Mouse (Mus musculus): ENCODE results near the gene Emilin2. TPM values are rescaled to one million over a fixed set of nuclear protein-coding genes. Genes with fewer than 3 reads are reported as not detected.
A peak's percentile ranks its signal among the peaks of the same experiment; 100 is the strongest.

The Emilin2 gene
- polyA plus RNA-seq, 1 experiment from 2014 or later: 2.4 TPM

DNA sequence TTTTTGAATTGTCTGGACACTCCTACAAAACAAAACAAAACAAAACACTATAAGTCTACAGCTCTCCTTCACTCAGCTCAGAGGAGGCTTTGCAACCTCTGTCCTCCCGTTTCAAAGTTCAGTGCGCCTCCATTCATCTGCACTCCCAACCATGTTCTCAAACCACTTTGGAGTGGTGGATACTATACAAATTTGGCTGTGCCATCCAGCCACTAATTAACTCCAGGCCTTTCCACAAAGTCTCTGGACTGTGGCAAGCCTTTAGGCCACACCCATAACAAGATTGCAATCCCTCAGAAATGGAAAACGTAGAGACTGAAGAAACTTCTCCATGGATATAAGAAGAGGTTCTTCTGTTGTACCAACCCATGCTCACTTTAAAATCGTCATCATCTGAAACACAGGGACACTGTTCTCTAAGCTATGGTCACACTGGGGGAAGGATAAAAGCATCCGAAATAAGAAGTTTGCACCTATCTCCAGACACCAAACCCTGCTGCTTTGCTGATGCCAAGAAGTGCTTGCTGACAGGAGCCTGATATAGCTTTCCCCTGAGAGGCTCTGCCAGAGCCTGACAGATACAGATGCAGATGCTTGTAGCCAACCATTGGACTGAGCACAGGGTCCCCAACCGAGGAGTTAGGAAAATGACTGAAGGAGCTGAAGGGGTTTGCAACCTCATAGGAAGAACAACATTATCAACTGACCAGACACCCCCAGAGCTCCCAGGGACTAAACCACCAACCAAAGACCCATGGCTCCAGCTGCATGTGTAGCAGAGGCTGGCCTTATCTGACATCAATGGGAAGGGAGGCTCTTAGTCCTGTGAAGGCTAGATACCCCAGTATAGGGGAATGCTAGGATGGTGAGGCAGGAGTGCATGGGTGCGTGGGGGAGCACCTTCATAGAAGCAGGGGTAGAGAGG is 21.0 kb downstream of the Emilin2 start:
- Histone ChIP-seq H3K9ac (ENCODE audit: low read depth, low read length) (no peak overlapping the region), H3K27ac (ENCODE audit: low read length) (no peak overlapping the region), H3K36me3 (ENCODE audit: control insufficient read depth, insufficient read depth, low read length) (no peaks in the 10 kb centered on the region), H3K4me2 (ENCODE audit: low read depth, low read length) (no peak overlapping the region), H3K9me3 (ENCODE audit: control insufficient read depth, low read length) (no peaks in the 10 kb centered on the region), H3K27me3 (replicated peaks; ENCODE audit: control insufficient read depth, insufficient read depth, low read length) (no peaks in the 10 kb centered on the region), H3K4me1 (ENCODE audit: control insufficient read depth, insufficient read depth, low read length) (no peaks in the 10 kb centered on the region), H3K4me3 (ENCODE audit: low read length) (no peak overlapping the region)
- peak; percentile 55; the same call in 1 of the 2 replicates for ATAC-seq
- 83% methylated on average over 7 of the region's 7 CpGs for WGBS

DNA sequence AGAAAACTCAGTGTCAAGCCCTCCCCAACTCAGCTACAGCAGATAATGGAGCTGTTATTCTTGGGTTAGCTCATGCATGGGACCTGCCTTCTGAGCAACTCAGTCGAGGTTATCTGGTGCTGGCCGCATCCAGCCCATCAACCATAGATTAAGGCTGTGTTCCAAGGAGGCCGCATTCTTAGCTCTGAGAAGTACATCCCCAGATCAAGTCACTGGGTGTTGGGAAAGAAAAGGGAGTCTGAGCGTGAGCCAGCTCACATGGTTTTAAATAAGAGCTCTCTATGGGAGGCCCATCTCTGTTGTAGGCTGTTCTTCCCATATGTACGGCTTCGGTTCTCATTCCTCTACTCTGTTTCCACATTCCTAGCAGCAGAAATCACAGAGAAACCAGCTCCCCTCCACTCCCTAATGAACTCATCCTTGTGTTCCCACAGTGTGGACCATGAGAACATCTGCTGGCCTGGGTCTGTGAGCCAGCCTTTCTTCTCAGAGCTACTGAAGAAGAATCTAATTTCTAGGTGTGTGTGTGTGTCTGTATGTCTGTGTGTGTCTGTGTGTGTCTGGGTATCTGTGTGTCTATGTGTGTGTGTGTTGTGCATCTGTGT is 22.1 kb downstream of the Emilin2 start:
- ATAC-seq: peak; percentile 52; the same call in 1 of the 2 replicates
- no peak overlapping the region for H3K27ac ChIP-seq (ENCODE audit: low read length)
- H3K9me3 ChIP-seq (ENCODE audit: control insufficient read depth, low read length): no peaks in the 10 kb centered on the region
- no peaks in the 10 kb centered on the region for H3K27me3 ChIP-seq (replicated peaks; ENCODE audit: control insufficient read depth, insufficient read depth, low read length)
- no peak overlapping the region for H3K4me2 ChIP-seq (ENCODE audit: low read depth, low read length)
- H3K4me3 ChIP-seq (ENCODE audit: low read length): no peak overlapping the region
- no peaks in the 10 kb centered on the region; the same call in 1 of the 2 replicates for H3K4me1 ChIP-seq (ENCODE audit: control insufficient read depth, insufficient read depth, low read length)
- H3K36me3 ChIP-seq (ENCODE audit: control insufficient read depth, insufficient read depth, low read length): no peaks in the 10 kb centered on the region
- WGBS: 80% methylated on average over 6 of the region's 6 CpGs
- H3K9ac ChIP-seq (ENCODE audit: low read depth, low read length): no peak overlapping the region

DNA sequence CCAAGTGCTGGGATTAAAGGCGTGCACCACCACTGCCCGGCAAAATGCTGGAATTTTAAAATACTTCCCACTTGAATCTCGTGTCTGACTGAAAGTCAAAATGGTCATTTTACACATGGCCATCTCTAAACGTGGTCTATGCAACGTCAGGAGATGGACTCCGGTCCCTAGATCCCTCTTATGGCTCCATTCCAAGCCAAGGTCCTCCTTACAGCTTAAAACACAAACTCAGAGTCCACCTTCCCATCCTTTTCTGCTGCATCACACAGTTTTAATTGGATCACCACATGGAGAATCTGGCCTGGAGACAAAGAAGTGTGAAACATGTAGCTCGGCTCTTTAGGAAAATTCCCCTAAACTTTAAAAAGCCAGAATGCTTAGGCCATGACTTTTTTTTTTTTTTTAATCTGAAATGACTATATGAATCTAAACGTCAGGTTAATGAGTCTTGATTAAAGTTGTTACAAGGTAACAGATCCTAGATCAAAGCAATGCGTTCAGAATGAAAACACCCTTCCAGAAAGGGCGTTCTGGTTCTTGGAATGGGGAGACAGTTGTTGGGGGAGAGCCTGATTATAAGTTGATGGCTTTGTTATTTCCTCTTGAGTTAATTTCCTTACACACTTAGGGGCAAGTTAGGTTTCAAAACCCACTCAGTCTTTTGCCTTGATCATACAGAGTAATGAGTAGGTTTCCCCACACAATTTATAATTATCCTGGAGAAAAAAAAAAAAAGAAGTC is 22.8 kb downstream of the Emilin2 start:
- Histone ChIP-seq H3K9me3 (ENCODE audit: control insufficient read depth, low read length) (no peaks in the 10 kb centered on the region), H3K4me3 (ENCODE audit: low read length) (no peak overlapping the region), H3K4me1 (ENCODE audit: control insufficient read depth, insufficient read depth, low read length) (no peaks in the 10 kb centered on the region; the same call in 1 of the 2 replicates), H3K27ac (ENCODE audit: low read length) (no peak overlapping the region), H3K36me3 (ENCODE audit: control insufficient read depth, insufficient read depth, low read length) (no peaks in the 10 kb centered on the region), H3K9ac (ENCODE audit: low read depth, low read length) (no peak overlapping the region), H3K4me2 (ENCODE audit: low read depth, low read length) (no peak overlapping the region), H3K27me3 (replicated peaks; ENCODE audit: control insufficient read depth, insufficient read depth, low read length) (no peaks in the 10 kb centered on the region)
- WGBS: 88% methylated on average over 10 of the region's 10 CpGs
- ATAC-seq: no peak

DNA sequence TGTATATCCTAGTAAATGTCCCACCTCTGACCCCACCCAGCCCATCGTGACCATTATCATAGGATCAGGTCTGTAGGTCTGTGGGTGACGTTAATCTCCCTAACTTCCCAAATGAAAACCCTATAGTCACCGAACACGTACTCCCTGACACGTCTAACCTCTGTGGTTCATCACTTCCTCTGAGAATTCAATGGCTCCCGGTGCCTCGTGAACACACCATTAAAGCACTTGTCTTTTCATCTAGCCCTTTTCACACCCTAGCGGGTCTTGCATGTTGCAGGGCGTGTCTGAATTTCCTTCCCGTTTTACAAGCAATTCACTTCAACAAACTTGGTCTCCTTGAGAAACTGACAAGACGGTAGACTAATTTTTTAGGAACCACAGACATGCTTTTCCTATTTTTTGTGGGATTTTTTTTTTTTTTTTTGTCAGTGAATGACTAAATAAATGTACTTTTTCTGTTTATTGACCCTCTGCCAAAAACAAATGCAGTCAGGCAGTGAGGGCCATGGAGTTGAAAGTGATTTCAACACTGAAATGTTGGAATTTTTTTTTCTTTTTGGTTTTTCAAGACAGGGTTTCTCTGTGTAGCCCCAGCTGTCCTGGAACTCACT is 23.5 kb downstream of the Emilin2 start:
- Histone ChIP-seq H3K4me1 (ENCODE audit: control insufficient read depth, insufficient read depth, low read length) (no peaks in the 10 kb centered on the region; the same call in 1 of the 2 replicates), H3K9me3 (ENCODE audit: control insufficient read depth, low read length) (no peaks in the 10 kb centered on the region), H3K27me3 (replicated peaks; ENCODE audit: control insufficient read depth, insufficient read depth, low read length) (no peaks in the 10 kb centered on the region), H3K4me3 (ENCODE audit: low read length) (no peak overlapping the region), H3K9ac (ENCODE audit: low read depth, low read length) (no peak overlapping the region), H3K36me3 (ENCODE audit: control insufficient read depth, insufficient read depth, low read length) (no peaks in the 10 kb centered on the region), H3K27ac (ENCODE audit: low read length) (no peak overlapping the region), H3K4me2 (ENCODE audit: low read depth, low read length) (no peak overlapping the region)
- 84% methylated on average over 11 of the region's 11 CpGs for WGBS
- ATAC-seq: no peak

DNA sequence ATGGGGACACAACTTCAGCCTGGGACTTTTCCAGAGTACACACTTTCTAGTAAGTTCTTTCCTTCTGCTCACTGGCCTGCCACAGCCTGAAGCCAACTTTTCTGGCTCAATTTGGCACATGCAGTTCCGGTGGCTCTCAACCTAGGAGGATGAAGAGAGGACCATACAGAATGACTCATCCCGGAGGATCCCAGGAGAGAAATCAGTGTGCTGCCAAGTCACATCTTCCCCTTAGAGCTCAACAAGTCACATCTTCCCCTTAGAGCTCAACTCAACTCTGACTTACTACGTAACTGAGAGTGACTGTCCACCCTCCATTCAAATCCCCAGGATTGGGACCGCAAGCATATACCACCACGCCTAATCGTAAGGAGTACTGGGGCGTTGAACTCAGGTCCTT is 24.2 kb downstream of the Emilin2 start:
- Histone ChIP-seq H3K9ac (ENCODE audit: low read depth, low read length) (no peak overlapping the region), H3K4me3 (ENCODE audit: low read length) (no peak overlapping the region), H3K9me3 (ENCODE audit: control insufficient read depth, low read length) (no peaks in the 10 kb centered on the region), H3K27me3 (replicated peaks; ENCODE audit: control insufficient read depth, insufficient read depth, low read length) (no peaks in the 10 kb centered on the region), H3K4me2 (ENCODE audit: low read depth, low read length) (no peak overlapping the region), H3K27ac (ENCODE audit: low read length) (no peak overlapping the region), H3K36me3 (ENCODE audit: control insufficient read depth, insufficient read depth, low read length) (no peaks in the 10 kb centered on the region), H3K4me1 (ENCODE audit: control insufficient read depth, insufficient read depth, low read length) (no peaks in the 10 kb centered on the region; the same call in 1 of the 2 replicates)
- WGBS: 96% methylated on average over 7 of the region's 7 CpGs
- ATAC-seq: no peak

DNA sequence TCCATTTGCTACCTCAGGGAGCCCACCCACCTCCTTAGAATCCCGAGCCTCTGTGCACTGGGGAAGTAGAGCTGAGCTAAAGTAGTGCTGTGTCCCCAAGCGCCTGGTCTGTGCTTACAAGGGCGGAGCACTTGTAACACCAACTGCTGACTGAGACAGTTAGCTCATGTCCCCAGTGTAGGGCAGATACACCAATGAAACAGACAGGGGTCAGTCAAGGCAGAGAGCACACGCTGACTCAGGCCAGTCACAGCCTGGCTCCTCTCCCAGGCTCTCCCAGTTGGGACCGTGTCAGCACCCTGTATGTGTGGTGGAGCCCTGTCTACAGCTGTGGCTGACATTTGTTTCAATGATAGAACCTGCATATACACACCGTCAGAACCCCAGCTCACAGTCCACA is 25.8 kb downstream of the Emilin2 start:
- Histone ChIP-seq H3K9ac (ENCODE audit: low read depth, low read length) (no peak overlapping the region), H3K27ac (ENCODE audit: low read length) (no peak overlapping the region), H3K4me1 (ENCODE audit: control insufficient read depth, insufficient read depth, low read length) (no peaks in the 10 kb centered on the region; the same call in 1 of the 2 replicates), H3K4me3 (ENCODE audit: low read length) (no peak overlapping the region), H3K36me3 (ENCODE audit: control insufficient read depth, insufficient read depth, low read length) (no peaks in the 10 kb centered on the region), H3K4me2 (ENCODE audit: low read depth, low read length) (no peak overlapping the region), H3K27me3 (replicated peaks; ENCODE audit: control insufficient read depth, insufficient read depth, low read length) (no peaks in the 10 kb centered on the region), H3K9me3 (ENCODE audit: control insufficient read depth, low read length) (no peaks in the 10 kb centered on the region)
- ATAC-seq: no peak
- 75% methylated on average over 6 of the region's 6 CpGs for WGBS

DNA sequence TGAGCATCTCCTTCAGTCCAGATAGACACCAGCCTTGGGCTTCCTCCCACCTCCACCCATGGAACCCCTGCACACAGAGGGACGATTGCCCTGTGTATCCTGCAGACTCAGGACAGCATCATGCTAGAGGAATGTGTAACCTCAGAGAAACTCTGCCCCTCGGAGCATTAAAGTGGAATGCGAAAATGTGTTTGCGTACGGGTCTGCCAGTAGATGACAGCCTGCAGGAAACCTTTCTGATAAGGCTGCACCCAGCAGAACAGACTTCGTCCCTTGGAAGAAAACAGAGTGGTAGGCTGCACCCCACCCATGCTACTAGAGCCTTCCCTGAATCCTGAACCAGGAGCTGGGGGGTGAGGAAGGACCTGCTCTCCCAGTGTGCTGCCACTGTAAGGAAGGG is 26.9 kb downstream of the Emilin2 start:
- H3K4me2 ChIP-seq (ENCODE audit: low read depth, low read length): no peak overlapping the region
- H3K9me3 ChIP-seq (ENCODE audit: control insufficient read depth, low read length): no peaks in the 10 kb centered on the region
- no peaks in the 10 kb centered on the region for H3K27me3 ChIP-seq (replicated peaks; ENCODE audit: control insufficient read depth, insufficient read depth, low read length)
- H3K4me3 ChIP-seq (ENCODE audit: low read length): no peak overlapping the region
- no peak overlapping the region for H3K27ac ChIP-seq (ENCODE audit: low read length)
- no peak overlapping the region for H3K9ac ChIP-seq (ENCODE audit: low read depth, low read length)
- no peaks in the 10 kb centered on the region for H3K36me3 ChIP-seq (ENCODE audit: control insufficient read depth, insufficient read depth, low read length)
- no peaks in the 10 kb centered on the region; the same call in 1 of the 2 replicates for H3K4me1 ChIP-seq (ENCODE audit: control insufficient read depth, insufficient read depth, low read length)
- 27% methylated on average over 6 of the region's 6 CpGs for WGBS
- no peak for ATAC-seq

DNA sequence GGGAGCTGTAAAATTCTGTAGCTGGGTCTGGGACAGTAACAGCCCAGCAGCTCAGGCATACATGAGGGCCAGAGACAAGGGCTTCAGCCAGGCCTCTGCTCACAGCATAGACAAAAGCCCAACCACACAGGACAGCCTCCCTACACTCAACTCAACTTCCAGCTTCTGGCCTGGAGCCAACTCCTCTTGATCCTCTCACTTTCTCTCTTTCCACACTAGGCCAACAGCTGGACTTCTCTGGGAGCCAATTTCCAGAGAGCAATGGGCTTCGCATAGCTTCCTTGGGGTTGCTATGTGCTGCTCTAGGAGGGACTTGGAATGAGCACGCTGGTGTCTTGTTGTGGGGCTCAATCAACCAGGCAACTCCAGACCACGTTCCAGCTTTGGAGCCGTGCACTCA is 28.5 kb downstream of the Emilin2 start:
- H3K4me3 ChIP-seq (ENCODE audit: low read length): no peak overlapping the region
- no peak overlapping the region for H3K27ac ChIP-seq (ENCODE audit: low read length)
- H3K9me3 ChIP-seq (ENCODE audit: control insufficient read depth, low read length): no peaks in the 10 kb centered on the region
- H3K27me3 ChIP-seq (replicated peaks; ENCODE audit: control insufficient read depth, insufficient read depth, low read length): no peaks in the 10 kb centered on the region
- H3K36me3 ChIP-seq (ENCODE audit: control insufficient read depth, insufficient read depth, low read length): no peaks in the 10 kb centered on the region
- H3K4me2 ChIP-seq (ENCODE audit: low read depth, low read length): no peak overlapping the region
- ATAC-seq: peak; percentile 82
- H3K9ac ChIP-seq (ENCODE audit: low read depth, low read length): no peak overlapping the region
- WGBS: 54% methylated on average over 4 of the region's 4 CpGs
- no peaks in the 10 kb centered on the region; the same call in 1 of the 2 replicates for H3K4me1 ChIP-seq (ENCODE audit: control insufficient read depth, insufficient read depth, low read length)

DNA sequence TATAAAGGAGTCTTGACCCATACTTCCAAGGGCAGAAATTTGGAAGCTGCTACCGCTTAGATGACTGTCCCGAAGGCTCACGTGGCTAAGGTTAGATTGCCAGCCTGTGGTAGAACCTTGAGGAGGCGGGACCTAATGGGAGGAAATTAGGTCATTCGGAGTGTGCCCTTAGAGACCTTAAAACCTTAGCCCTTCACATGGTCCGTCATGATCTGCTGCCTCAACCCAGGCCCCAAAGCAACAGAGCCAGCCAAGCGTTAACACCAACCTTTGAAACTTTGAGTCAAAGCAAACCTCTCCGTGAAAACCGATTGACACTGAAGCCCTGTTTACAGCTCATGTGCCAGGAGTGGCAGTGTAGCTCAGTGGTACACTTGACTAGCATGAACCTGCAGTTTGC is 29.1 kb downstream of the Emilin2 start:
- Histone ChIP-seq H3K4me2 (ENCODE audit: low read depth, low read length) (no peak overlapping the region), H3K4me1 (ENCODE audit: control insufficient read depth, insufficient read depth, low read length) (no peaks in the 10 kb centered on the region; the same call in 1 of the 2 replicates), H3K9me3 (ENCODE audit: control insufficient read depth, low read length) (no peaks in the 10 kb centered on the region), H3K27ac (ENCODE audit: low read length) (no peak overlapping the region), H3K27me3 (replicated peaks; ENCODE audit: control insufficient read depth, insufficient read depth, low read length) (no peaks in the 10 kb centered on the region), H3K9ac (ENCODE audit: low read depth, low read length) (no peak overlapping the region), H3K36me3 (ENCODE audit: control insufficient read depth, insufficient read depth, low read length) (no peaks in the 10 kb centered on the region), H3K4me3 (ENCODE audit: low read length) (no peak overlapping the region)
- WGBS: 88% methylated on average over 9 of the region's 9 CpGs
- ATAC-seq: no peak
